ENCODE assay signal across 25 mouse cellular contexts in genomic region chr15:96342097-96342496, GRCm38 (mm10). TPM values are rescaled to one million over a fixed set of nuclear protein-coding genes. Genes with fewer than 3 reads are reported as not detected.
A peak's percentile ranks its signal among the peaks of the same experiment; 100 is the strongest.
DNase-seq lines count a peak whose midpoint lies in the region; ATAC-seq lines count a peak whose summit lies in the region.
"Had no signal": no experiment of that assay in that cellular context is flagged by ENCODE, and none has a peak within 500 bp of the region (broad histone marks: within the 10 kb centered on the region; RNA-seq: fewer than 3 reads in every experiment).

No protein-coding gene starts in this region.

- H3K4me3 ChIP-seq in liver, embryonic 11.5 days (ENCODE audit: low read depth, low read length), result no peak overlapping the region
- no peak overlapping the region for H3K4me3 ChIP-seq in liver, embryonic 16.5 days (ENCODE audit: low read depth, low read length)
- H3K4me3 ChIP-seq: embryonic facial prominence, embryonic 12.5 days; embryonic facial prominence, embryonic 15.5 days; gastrocnemius, adult 2 months; heart, embryonic 12.5 days; heart, embryonic 15.5 days had no signal

- H3K4me2 ChIP-seq in liver, embryonic 11.5 days, result no peak overlapping the region
- H3K4me2 ChIP-seq in liver, embryonic 16.5 days (ENCODE audit: low read depth, low read length), result no peak overlapping the region
- H3K4me2 ChIP-seq: embryonic facial prominence, embryonic 12.5 days; embryonic facial prominence, embryonic 15.5 days; heart, embryonic 12.5 days; heart, embryonic 15.5 days; hindbrain, embryonic 14.5 days had no signal

- H3K4me1 ChIP-seq in liver, embryonic 11.5 days (replicated peaks; ENCODE audit: control insufficient read depth, insufficient read depth, low read length), result peaks cover 23% of the 10 kb centered on the region
- H3K4me1 ChIP-seq in liver, embryonic 16.5 days (ENCODE audit: control insufficient read depth, low read depth, low read length), result peaks cover 36% of the 10 kb centered on the region
- H3K4me1 ChIP-seq: embryonic facial prominence, embryonic 12.5 days had no signal

- H3K9me3 ChIP-seq in liver, embryonic 11.5 days (ENCODE audit: control insufficient read depth, low read length), result no peaks in the 10 kb centered on the region
- H3K9me3 ChIP-seq in liver, embryonic 16.5 days (replicated peaks; ENCODE audit: control insufficient read depth, low read length), result no peaks in the 10 kb centered on the region
- H3K9me3 ChIP-seq: embryonic facial prominence, embryonic 12.5 days; embryonic facial prominence, embryonic 15.5 days; heart, embryonic 12.5 days; heart, embryonic 15.5 days had no signal

- H3K9ac ChIP-seq in liver, embryonic 11.5 days (ENCODE audit: low read depth, low read length), result no peak overlapping the region
- H3K9ac ChIP-seq in liver, embryonic 16.5 days (ENCODE audit: low read depth, low read length), result no peak overlapping the region
- H3K9ac ChIP-seq: embryonic facial prominence, embryonic 12.5 days; embryonic facial prominence, embryonic 15.5 days; forebrain, postnatal 0 days; heart, embryonic 12.5 days; heart, embryonic 15.5 days; hindbrain, embryonic 14.5 days had no signal

- ATAC-seq in liver, embryonic 11.5 days (replicated peaks; ENCODE audit: low FRiP score), result no peak
- no peak for ATAC-seq in liver, embryonic 16.5 days (ENCODE audit: low read depth)
- ATAC-seq: forebrain, embryonic 14.5 days; forebrain, postnatal 0 days; hindbrain, postnatal 0 days had no signal

- WGBS in liver, embryonic 11.5 days, result 88% methylated on average over 8 of the region's 8 CpGs
- WGBS in liver, embryonic 16.5 days (ENCODE audit: insufficient replicate concordance), result 84% methylated on average over 8 of the region's 8 CpGs

- no peaks in the 10 kb centered on the region for H3K36me3 ChIP-seq in liver, embryonic 11.5 days (ENCODE audit: control insufficient read depth, insufficient read depth, low read length)
- no peaks in the 10 kb centered on the region for H3K36me3 ChIP-seq in liver, embryonic 16.5 days (ENCODE audit: control insufficient read depth, insufficient read depth)
- H3K36me3 ChIP-seq: embryonic facial prominence, embryonic 12.5 days; embryonic facial prominence, embryonic 15.5 days; heart, embryonic 12.5 days; heart, embryonic 15.5 days had no signal

- no peak for DNase-seq in liver, embryonic 11.5 days (ENCODE audit: low spot score)
- DNase-seq in liver, result no peak
- DNase-seq in ES-CJ7 (ENCODE audit: low read depth, low spot score), result peak; percentile 59
- peak; percentile 70 for DNase-seq in ZHBTc4 (ENCODE audit: low read depth, low spot score)
- no peak for DNase-seq in left cerebral cortex, postnatal 36 days (ENCODE audit: low spot score in 2 of 2)
- DNase-seq in ovary, adult 18-20 months (ENCODE audit: low spot score), result no peak
- DNase-seq: adrenal gland, postnatal 10 days; adrenal gland, postnatal 36 days; cerebellum, adult 18-20 months; cerebellum, adult 9-10 months; cerebellum, postnatal 14 days; forebrain, postnatal 0 days; gastrocnemius, adult 2 months; gastrocnemius, postnatal 14 days; heart, adult 11 months; heart, postnatal 10 days; heart, postnatal 36 days had no signal

- peak overlapping the region; percentile 38; the same call in 1 of the 2 replicates for H3K27ac ChIP-seq in liver, embryonic 11.5 days (ENCODE audit: low read depth, low read length)
- H3K27ac ChIP-seq in liver, embryonic 16.5 days (ENCODE audit: low read length), result peak overlapping the region; percentile 71
- H3K27ac ChIP-seq: embryonic facial prominence, embryonic 12.5 days; embryonic facial prominence, embryonic 15.5 days; gastrocnemius, adult 2 months; heart, embryonic 15.5 days; hindbrain, embryonic 14.5 days; hindbrain, postnatal 0 days had no signal

- no peaks in the 10 kb centered on the region for H3K27me3 ChIP-seq in liver, embryonic 11.5 days (replicated peaks; ENCODE audit: control insufficient read depth, insufficient read depth, low read length)
- H3K27me3 ChIP-seq in liver, embryonic 16.5 days (ENCODE audit: control insufficient read depth, insufficient read depth, low read depth, low read length), result no peaks in the 10 kb centered on the region
- H3K27me3 ChIP-seq: embryonic facial prominence, embryonic 12.5 days; embryonic facial prominence, embryonic 15.5 days; heart, embryonic 12.5 days; heart, embryonic 15.5 days had no signal

- intact Hi-C loops in left cerebral cortex, postnatal 36 days (cut with DNase I), result no loop called here

RNA-seq across cellular contexts. Expression of gene Arid2, which starts 54.8 kb away (rescaled TPM):
- polyA plus RNA-seq in liver, embryonic 11.5 days (2014; fragmentation: Nextera tagmentation; extraction: Ambion mirVana), result 24.8 and 25.8 TPM in 2 replicates
- polyA plus RNA-seq in liver, embryonic 16.5 days (2015; fragmentation: Nextera tagmentation; extraction: Ambion mirVana), result 7.4 and 7.9 TPM in 2 replicates
- total RNA-seq in left cerebral cortex, postnatal 36 days (2021), result 10 to 100 TPM; 32.0 to 38.6 TPM

Comparison
In these comparisons a context has a peak if more than half of its experiments do, and no peak if none do; other contexts are left out.
1. DNase-seq: peak in ES-CJ7 (single experiment) and ZHBTc4 (single experiment); none in liver, embryonic 11.5 days (single experiment), liver (single experiment), left cerebral cortex, postnatal 36 days (0 of 2) and ovary, adult 18-20 months (single experiment).